In the genomic region with DNA sequence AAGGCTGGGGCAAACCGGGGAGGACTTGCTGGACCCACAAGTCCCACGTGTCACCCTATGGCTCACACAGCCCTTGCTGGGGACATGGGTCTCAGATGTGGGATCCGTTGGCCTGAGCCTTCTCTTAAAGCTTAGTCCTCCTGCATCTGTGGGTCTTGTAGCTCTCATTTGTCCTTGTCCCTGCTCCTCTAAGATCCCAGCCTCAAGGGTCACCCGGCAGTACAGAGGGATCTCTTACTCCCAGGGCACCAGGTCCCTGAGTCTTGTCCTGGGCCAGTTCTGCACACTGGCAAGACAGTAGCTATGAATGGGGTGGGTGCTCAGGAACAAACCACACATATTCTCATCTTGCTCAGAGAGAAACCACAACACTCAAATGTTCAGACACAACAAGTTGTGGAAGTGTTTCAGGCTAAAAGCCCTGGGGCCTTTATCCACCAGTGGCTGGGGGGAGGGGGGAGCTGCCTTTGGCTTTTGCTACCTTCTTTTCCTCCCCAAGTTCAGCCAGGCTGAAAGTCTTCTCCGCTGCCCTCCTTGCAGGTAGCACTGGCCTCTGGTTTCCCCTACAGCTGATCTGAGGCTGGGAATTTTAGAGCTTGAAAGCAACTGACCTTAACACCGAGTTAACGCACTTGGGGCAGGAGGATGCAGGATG, we compare ENCODE assay signal across 9 mouse cellular contexts. TPM values are rescaled to one million over a fixed set of nuclear protein-coding genes. Genes with fewer than 3 reads are reported as not detected.
DNase-seq lines count a peak whose midpoint lies in the region; ATAC-seq and TF ChIP-seq lines count a peak whose summit lies in the region.
"Had no signal": no experiment of that assay in that cellular context is flagged by ENCODE, and none has a peak within 500 bp of the region (broad histone marks: within the 10 kb centered on the region; RNA-seq: fewer than 3 reads in every experiment).

A gene (plus strand): TSS at position 627 of the 655 bp plus-strand sequence.

- intact Hi-C loops in gastrocnemius, adult 2 months (cut with DNase I), result loop anchor here (2.0 to 5.0 kb wide), 2 partner anchors 41 to 206 kb away; no protein-coding TSS in a partner anchor

- peak within 1 kb of the TSS; percentile 48; the same call in 1 of the 2 replicates for H3K27ac ChIP-seq in gastrocnemius, adult 2 months
- H3K27ac ChIP-seq in lung, embryonic 16.5 days (ENCODE audit: low read length), result no peak within 1 kb of the TSS
- H3K27ac ChIP-seq in forebrain, embryonic 14.5 days (ENCODE audit: low read depth, low read length), result no peak within 1 kb of the TSS

- DNase-seq in gastrocnemius, adult 2 months, result no peak
- DNase-seq in gastrocnemius, postnatal 25 days, result no peak
- no peak for DNase-seq in lung, postnatal 10 days
- DNase-seq in forebrain, embryonic 14.5 days (ENCODE audit: low spot score), result no peak
- DNase-seq in naive thymus-derived CD4-positive, alpha-beta T cell, adult 2 months (ENCODE audit: low read depth), result peak; percentile 61
- DNase-seq in spleen, postnatal 36 days (ENCODE audit: low spot score in 2 of 2), result no peak
- DNase-seq in right cerebral cortex, postnatal 25 days, result no peak

- no peaks in the 10 kb centered on the region; the same call in 1 of the 2 replicates for H3K27me3 ChIP-seq in lung, embryonic 16.5 days (ENCODE audit: control insufficient read depth, insufficient read depth, low read depth, low read length)
- no peaks in the 10 kb centered on the region for H3K27me3 ChIP-seq in forebrain, embryonic 14.5 days (replicated peaks; ENCODE audit: control insufficient read depth, insufficient read depth, low read length)
- H3K27me3 ChIP-seq: Patski had no signal

- H3K9ac ChIP-seq in lung, embryonic 16.5 days (ENCODE audit: low read length), result peak within 1 kb of the TSS; percentile 24
- 0 out of 2 replicates have a peak within 1 kb of the TSS, but pooled peaks have one; percentile 3 for H3K9ac ChIP-seq in forebrain, embryonic 14.5 days (ENCODE audit: low read length)

- no peaks in the 10 kb centered on the region for H3K36me3 ChIP-seq in lung, embryonic 16.5 days (ENCODE audit: control insufficient read depth, insufficient read depth, low read length)
- H3K36me3 ChIP-seq in forebrain, embryonic 14.5 days (ENCODE audit: control insufficient read depth, insufficient read depth, low read length), result no peaks in the 10 kb centered on the region

- H3K4me3 ChIP-seq in gastrocnemius, adult 2 months, result no peak within 1 kb of the TSS
- H3K4me3 ChIP-seq in lung, embryonic 16.5 days (ENCODE audit: low read length), result no peak within 1 kb of the TSS
- H3K4me3 ChIP-seq in forebrain, embryonic 14.5 days (ENCODE audit: low read depth, low read length), result no peak within 1 kb of the TSS

- H3K9me3 ChIP-seq in lung, embryonic 16.5 days (ENCODE audit: control insufficient read depth, low read length), result no peaks in the 10 kb centered on the region
- H3K9me3 ChIP-seq in forebrain, embryonic 14.5 days (replicated peaks; ENCODE audit: control insufficient read depth, low read length), result no peaks in the 10 kb centered on the region

- no peak for ATAC-seq in lung, embryonic 16.5 days (ENCODE audit: low read depth)
- ATAC-seq in forebrain, embryonic 14.5 days, result no peak

- TF ChIP-seq CTCF in gastrocnemius, adult 2 months (IDR thresholded peaks at IDR 0.05), result no peak

- H3K4me1 ChIP-seq in lung, embryonic 16.5 days (replicated peaks; ENCODE audit: control insufficient read depth, insufficient read depth, low read length), result peaks cover 24% of the 10 kb centered on the region
- H3K4me1 ChIP-seq in forebrain, embryonic 14.5 days (ENCODE audit: control insufficient read depth, insufficient read depth, low read length), result no peaks in the 10 kb centered on the region

- no peak within 1 kb of the TSS for H3K4me2 ChIP-seq in lung, embryonic 16.5 days (ENCODE audit: low read depth, low read length)
- no peak within 1 kb of the TSS for H3K4me2 ChIP-seq in forebrain, embryonic 14.5 days (ENCODE audit: low read length)

- 76% methylated on average over 7 of the region's 7 CpGs for WGBS in lung, embryonic 16.5 days
- WGBS in forebrain, embryonic 14.5 days, result 82% methylated on average over 7 of the region's 7 CpGs

RNA-seq across cellular contexts. Expression of the gene that starts here (rescaled TPM):
- under 1 TPM; 0.20 to 0.50 TPM for total RNA-seq in gastrocnemius, adult 2 months (2021)
- under 1 TPM; 0.38 to 0.75 TPM for total RNA-seq in gastrocnemius, postnatal 25 days (2021)
- polyA plus RNA-seq in lung, embryonic 16.5 days (2015; fragmentation: Nextera tagmentation; extraction: Ambion mirVana), result 0.95 and 1.8 TPM in 2 replicates
- 0.28 and 0.41 TPM in 2 replicates for polyA plus RNA-seq in forebrain, embryonic 14.5 days (2014; fragmentation: Nextera tagmentation; extraction: Ambion mirVana)
